Mouse (Mus musculus): ENCODE measurements around the gene Steap1. TPM values are rescaled to one million over a fixed set of nuclear protein-coding genes. Genes with fewer than 3 reads are reported as not detected.

Steap1 gene
- polyA plus RNA-seq, 1 experiment from 2014 or later = 2.2 TPM

DNA sequence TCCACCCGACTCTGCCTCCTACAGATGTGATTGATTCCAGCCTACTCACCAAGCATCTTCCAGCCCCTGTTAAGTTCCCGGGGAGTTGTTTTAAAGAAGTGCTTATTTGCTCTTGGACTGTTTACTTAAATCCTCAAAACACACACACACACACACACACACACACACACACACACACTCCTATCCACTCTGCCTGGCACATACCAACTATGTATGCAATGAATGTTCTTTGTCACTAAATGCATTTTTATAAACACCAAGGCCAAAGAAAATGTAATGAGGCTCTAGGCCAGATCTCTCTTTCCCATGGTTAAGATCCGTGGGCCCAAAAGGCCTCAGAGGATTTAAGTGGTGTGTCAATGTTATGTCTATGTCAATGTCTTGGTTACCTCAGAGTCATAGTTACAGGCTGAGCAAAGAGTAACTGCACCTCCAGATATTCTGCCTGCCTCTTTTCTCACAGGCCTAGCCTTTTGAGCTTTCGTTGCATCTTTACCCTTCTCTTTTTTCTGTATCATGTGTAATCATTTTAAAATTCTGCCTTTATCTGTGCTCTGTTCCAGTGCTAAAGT lies 56.9 kb downstream of the Steap1 start:
- H3K36me3 ChIP-seq (replicated peaks; ENCODE audit: control insufficient read depth, insufficient read depth) = no peaks in the 10 kb centered on the region
- no peaks in the 10 kb centered on the region for H3K27me3 ChIP-seq (ENCODE audit: control insufficient read depth, insufficient read depth, low read length)
- H3K27ac ChIP-seq = no peak overlapping the region
- WGBS = 70% methylated on average over 4 of the region's 4 CpGs
- DNase-seq (ENCODE audit: low spot score) (no peak), ATAC-seq (ENCODE audit: low FRiP score) (no peak)
- H3K4me3 ChIP-seq (replicated peaks; ENCODE audit: low read length) = no peak overlapping the region
- no peak overlapping the region for H3K4me2 ChIP-seq (replicated peaks)
- no peaks in the 10 kb centered on the region for H3K4me1 ChIP-seq (replicated peaks; ENCODE audit: control insufficient read depth, insufficient read depth, low read length)
- H3K9ac ChIP-seq = no peak overlapping the region
- no peaks in the 10 kb centered on the region for H3K9me3 ChIP-seq (ENCODE audit: control insufficient read depth, low read length)

DNA sequence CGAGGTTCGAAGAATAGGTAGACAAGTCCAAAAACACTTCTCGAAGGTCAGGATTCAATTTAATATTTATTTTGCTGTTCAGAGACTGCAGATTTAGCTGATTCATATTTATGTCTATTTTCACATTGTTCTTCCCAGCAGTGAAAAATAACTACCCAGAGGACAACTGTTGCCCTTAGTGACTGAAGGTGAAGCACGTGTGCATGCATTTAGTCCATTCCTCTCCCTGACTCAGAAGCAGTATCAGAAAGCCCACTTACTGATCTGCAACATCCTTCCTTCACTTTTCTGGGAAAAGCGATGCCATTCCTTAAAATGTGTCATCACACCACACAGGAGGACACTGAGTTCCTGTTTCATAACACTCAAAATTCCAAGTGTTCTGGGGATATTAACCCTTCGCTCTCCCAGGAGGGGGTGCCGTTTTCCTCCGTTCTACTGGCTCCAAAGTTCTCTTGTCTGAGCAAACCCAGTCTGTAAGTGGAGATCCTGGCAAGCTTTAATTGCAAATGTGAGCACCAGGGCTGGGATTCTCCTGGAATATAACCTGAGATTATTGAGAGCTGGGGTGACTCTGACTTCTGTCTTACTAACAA lies 60.1 kb downstream of the Steap1 start:
- ATAC-seq (ENCODE audit: low FRiP score) = no peak
- Histone ChIP-seq H3K27me3 (ENCODE audit: control insufficient read depth, insufficient read depth, low read length) (no peaks in the 10 kb centered on the region), H3K4me2 (replicated peaks) (no peak overlapping the region), H3K9ac (no peak overlapping the region), H3K36me3 (replicated peaks; ENCODE audit: control insufficient read depth, insufficient read depth) (no peaks in the 10 kb centered on the region), H3K4me1 (replicated peaks; ENCODE audit: control insufficient read depth, insufficient read depth, low read length) (no peaks in the 10 kb centered on the region), H3K9me3 (ENCODE audit: control insufficient read depth, low read length) (no peaks in the 10 kb centered on the region), H3K4me3 (replicated peaks; ENCODE audit: low read length) (no peak overlapping the region), H3K27ac (no peak overlapping the region)
- no peak for DNase-seq (ENCODE audit: low spot score)
- WGBS = 84% methylated on average over 8 of the region's 8 CpGs

GRCm38 (mm10) chr5:5688228-5688627 lies 60.9 kb downstream of the Steap1 start:
- ATAC-seq (ENCODE audit: low FRiP score) (no peak), DNase-seq (ENCODE audit: low spot score) (no peak)
- no peaks in the 10 kb centered on the region for H3K27me3 ChIP-seq (ENCODE audit: control insufficient read depth, insufficient read depth, low read length)
- H3K9me3 ChIP-seq (ENCODE audit: control insufficient read depth, low read length) = no peaks in the 10 kb centered on the region
- no peak overlapping the region for H3K4me3 ChIP-seq (replicated peaks; ENCODE audit: low read length)
- H3K27ac ChIP-seq = no peak overlapping the region
- no peak overlapping the region for H3K9ac ChIP-seq
- 85% methylated on average over 6 of the region's 6 CpGs for WGBS
- H3K4me1 ChIP-seq (replicated peaks; ENCODE audit: control insufficient read depth, insufficient read depth, low read length) = no peaks in the 10 kb centered on the region
- no peak overlapping the region for H3K4me2 ChIP-seq (replicated peaks)
- no peaks in the 10 kb centered on the region for H3K36me3 ChIP-seq (replicated peaks; ENCODE audit: control insufficient read depth, insufficient read depth)

- Histone ChIP-seq H3K27me3 (ENCODE audit: control insufficient read depth, insufficient read depth, low read length) (no peaks in the 10 kb centered on the region), H3K27ac (no peak overlapping the region), H3K9me3 (ENCODE audit: control insufficient read depth, low read length) (no peaks in the 10 kb centered on the region), H3K4me1 (replicated peaks; ENCODE audit: control insufficient read depth, insufficient read depth, low read length) (no peaks in the 10 kb centered on the region), H3K36me3 (replicated peaks; ENCODE audit: control insufficient read depth, insufficient read depth) (no peaks in the 10 kb centered on the region), H3K9ac (no peak overlapping the region), H3K4me2 (replicated peaks) (no peak overlapping the region), H3K4me3 (replicated peaks; ENCODE audit: low read length) (no peak overlapping the region)
- DNase-seq (ENCODE audit: low spot score) (no peak), ATAC-seq (ENCODE audit: low FRiP score) (no peak)
- 30% methylated on average over 1 of the region's 1 CpGs for WGBS
Observed at GRCm38 (mm10) chr5:5686973-5687372, 62.2 kb downstream of the Steap1 start.

Other genes with a start within 250 kb of the Steap1 start
- gene Cldn12, start 234.4 kb downstream of the Steap1 start, polyA plus RNA-seq (2014; fragmentation: Nextera tagmentation; extraction: Ambion mirVana) = 17.8 and 18.1 TPM in 2 replicates
- gene Gtpbp10, start 189.8 kb downstream of the Steap1 start, polyA plus RNA-seq (2014; fragmentation: Nextera tagmentation; extraction: Ambion mirVana) = 21.7 and 22.0 TPM in 2 replicates
- gene Gm8773, start 175.5 kb downstream of the Steap1 start, polyA plus RNA-seq (2014; fragmentation: Nextera tagmentation; extraction: Ambion mirVana) = 15.6 and 16.0 TPM in 2 replicates
- gene Cfap69, start 85.1 kb downstream of the Steap1 start, polyA plus RNA-seq (2014; fragmentation: Nextera tagmentation; extraction: Ambion mirVana) = 10.8 and 11.7 TPM in 2 replicates
- 6.2 and 7.1 TPM in 2 replicates for gene Steap2, start 54.7 kb downstream of the Steap1 start, polyA plus RNA-seq (2014; fragmentation: Nextera tagmentation; extraction: Ambion mirVana)

Measured in hindbrain, embryonic 14.5 days (tissue).